Mouse (Mus musculus): Measurements from ENCODE around the gene Trib3.

Gene Trib3

GRCm38 (mm10) chr2:152346776-152347465, 3.1 kb upstream of the Trib3 start:
- no peak for DNase-seq

- DNase-seq: no peak
Measured at GRCm38 (mm10) chr2:152345393-152345792, 1.6 kb upstream of the Trib3 start.

DNA sequence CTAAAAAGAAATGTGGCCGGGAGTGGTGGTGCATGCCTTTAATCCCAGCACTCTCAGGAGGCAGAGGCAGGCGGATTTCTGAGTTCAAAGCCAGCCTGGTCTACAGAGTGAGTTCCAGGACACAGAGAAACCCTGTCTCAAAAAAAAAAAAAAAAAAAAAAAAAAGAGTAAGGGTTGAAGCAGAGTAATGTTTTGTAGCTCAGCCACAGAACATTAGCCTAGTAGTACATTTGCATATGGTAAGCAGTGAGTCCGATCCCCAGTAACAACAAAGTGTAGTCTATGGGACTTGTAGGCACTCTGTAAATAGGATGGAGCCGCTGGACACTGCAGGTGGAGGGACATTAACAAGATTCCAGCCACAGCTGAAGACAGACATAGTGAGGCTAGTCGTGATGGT, 1.1 kb upstream of the Trib3 start:
- DNase-seq: no peak

GRCm38 (mm10) chr2:152344361-152344760, 529 bp upstream of the Trib3 start:
- DNase-seq: no peak

DNA sequence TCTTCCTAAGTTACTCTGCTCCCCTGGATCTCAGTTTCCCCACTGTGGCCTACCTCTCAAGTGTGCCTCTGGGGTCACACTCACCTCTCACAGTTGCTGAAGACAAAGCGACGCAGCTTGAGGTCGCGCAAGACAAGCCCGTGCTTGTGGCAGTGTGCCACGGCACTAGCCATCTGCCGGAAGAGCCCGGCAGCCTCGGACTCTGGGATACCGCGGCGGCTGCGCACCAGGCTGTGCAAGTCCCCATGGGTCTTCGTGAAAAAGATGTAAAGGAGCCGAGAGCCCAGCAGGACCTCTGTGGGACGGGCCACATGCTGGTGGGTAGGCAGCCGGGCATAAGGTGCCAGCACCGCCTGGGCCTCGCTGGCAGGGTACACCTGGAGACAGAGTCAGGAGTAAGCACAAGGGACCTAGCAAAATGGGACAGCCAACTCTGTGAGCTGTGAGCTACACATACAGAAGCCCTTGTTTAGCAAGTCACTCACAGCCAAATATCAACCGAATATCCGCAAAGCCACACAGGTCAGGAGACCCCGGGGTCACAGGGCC, 4.1 kb downstream of the Trib3 start:
- DNase-seq: peak; percentile 48

GRCm38 (mm10) chr2:152338319-152338718, 5.5 kb downstream of the Trib3 start:
- no peak for DNase-seq

DNA sequence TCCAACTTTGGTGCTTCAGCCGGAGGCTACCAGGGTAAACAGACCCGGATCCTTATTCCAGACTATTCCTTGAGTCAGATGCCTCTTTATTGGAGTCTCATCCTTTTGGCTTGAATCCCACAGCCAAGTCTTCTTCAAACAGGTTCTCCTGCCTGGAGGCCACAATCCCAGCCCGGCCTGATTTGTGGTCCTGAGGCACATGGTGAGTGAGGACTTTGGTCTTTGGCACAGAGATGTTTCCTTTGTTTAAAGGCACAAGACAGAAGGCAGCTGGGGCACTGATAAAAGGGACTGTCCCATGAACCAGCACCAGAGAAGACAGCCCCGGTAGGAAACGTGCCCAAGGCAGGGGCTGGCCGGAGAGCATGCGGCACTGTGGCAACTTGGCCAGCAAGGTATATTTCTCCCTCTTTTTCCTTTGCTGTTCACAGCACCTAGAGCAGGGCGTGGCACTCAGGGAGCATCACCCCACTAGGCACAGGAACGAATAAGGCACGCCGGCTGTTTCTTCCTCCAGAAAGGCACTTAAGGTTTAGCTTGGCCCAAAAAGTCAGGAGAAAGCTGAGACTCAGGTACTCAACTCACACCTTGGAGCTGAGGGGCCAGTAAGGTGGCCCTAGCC, 6.1 kb downstream of the Trib3 start:
- no peak for DNase-seq

GRCm38 (mm10) chr2:152336856-152337255, 7.0 kb downstream of the Trib3 start:
- DNase-seq: no peak

GRCm38 (mm10) chr2:152335289-152335820, 8.5 kb downstream of the Trib3 start:
- no peak for DNase-seq

GRCm38 (mm10) chr2:152333345-152334006, 10.4 kb downstream of the Trib3 start:
- no peak for DNase-seq

DNA sequence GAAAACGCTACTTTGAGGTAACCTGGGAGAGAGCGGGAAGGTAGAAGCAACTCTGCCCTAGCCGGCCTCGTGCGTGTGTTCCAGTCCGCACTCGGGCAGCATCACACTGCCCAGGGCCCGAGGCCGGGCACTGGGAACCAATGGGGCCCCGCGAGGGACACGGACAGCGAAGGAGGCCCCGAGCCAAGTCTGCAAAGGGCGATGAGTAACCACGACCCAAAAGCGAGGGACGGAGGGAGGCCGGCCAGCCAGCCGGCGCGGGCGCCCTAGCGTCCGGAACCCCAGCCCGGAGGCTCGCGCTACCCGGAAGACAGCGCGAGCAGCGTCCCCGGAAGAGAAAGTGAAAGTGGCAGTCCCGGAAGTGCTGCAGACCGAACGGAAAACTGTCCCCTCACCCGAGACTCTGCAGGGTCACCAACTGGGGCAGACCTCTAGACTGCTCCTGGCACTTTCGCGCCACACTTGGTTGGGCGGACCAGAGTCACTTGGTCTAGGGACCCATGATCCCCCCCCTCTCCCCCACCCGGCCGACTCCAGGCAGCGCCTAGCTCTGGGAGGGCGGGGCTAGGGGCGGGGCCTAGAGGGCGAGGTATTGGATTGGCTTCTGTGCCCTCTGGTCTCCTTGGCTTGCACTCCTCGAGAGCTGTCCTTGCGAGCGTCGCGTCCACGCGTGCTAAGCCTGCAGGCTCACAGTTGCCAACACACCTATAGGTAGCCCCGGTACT, 11.6 kb downstream of the Trib3 start, which contains the start of gene Rbck1:
Rbck1 (minus strand) TSS at position 553 of the 725 bp plus-strand sequence.
- peak; percentile 90 for DNase-seq

DNA sequence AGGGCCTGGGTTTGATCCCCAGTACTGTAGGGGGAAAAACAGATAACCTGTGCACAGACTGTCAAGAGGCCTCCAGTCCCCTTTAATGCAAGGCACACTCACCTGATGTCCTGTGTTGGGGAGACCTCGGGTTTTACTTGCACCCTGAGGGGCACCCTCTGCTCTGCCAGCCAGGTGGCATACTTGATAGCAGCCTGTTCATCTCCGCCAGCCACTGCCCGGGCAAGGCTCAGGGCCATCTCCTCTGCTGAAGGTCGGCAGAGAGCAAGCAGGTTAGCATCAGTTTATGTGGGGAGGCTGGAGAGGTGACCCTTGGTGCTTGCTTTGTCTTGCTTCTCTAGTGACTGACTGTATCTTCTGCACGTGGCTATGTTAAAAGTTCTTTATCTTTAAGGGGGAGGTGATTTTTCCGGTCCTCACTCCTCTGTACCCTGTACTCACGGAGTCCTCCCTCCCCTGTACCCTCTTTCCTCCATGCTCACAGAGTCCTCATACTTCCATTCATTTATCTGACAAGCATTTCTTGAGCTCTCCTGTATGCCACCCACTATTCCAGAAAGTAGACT, 12.9 kb downstream of the Trib3 start:
- no peak for DNase-seq

- DNase-seq: no peak
Measured at GRCm38 (mm10) chr2:152327980-152328379, 15.9 kb downstream of the Trib3 start.

GRCm38 (mm10) chr2:152326654-152327053, 17.2 kb downstream of the Trib3 start:
- no peak for DNase-seq

DNA sequence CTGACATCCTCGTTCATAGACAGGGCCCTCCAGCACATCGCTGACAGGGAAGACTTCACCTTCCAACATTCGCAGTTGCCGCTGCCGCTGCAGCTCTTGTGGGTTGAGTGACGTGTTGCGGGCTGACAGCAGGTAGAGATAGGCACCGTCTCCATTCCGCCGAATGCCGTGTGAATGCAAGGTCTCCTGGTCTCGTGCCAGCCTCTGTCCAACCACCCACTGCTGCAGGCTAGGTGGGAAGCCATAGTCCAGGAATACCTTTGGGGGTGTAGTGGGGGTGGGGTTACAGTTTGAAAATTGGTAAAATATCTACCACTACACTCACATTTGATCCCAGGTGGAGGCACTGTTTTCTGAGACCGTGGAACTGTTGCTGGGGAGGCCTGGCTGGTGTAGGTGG, 17.7 kb downstream of the Trib3 start:
- no peak for DNase-seq

GRCm38 (mm10) chr2:152324842-152325241, 19.0 kb downstream of the Trib3 start:
- no peak for DNase-seq

- DNase-seq: peak; percentile 61
Measured at GRCm38 (mm10) chr2:152323971-152324370, 19.9 kb downstream of the Trib3 start.

- no peak for DNase-seq
Measured at GRCm38 (mm10) chr2:152322198-152322597, 21.6 kb downstream of the Trib3 start.

DNA sequence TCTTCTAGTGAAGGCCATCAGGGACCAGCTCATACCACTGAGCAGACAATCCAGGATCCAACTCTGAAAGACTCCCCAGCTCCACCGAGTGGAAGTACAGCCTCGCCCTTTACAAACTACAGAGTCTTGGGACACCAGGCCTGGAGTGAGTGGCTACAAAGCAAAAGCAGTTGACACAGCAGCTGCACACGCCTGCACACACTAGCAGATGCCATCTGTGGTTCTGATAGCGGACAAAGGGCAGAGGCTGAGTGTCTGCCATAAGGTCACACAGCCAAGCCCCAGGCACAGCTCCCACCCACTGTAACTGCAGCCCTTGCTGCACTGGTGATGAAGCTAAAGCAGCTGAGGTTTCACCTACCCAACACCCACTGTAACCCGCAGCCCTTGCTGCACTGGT, 22.3 kb downstream of the Trib3 start:
- no peak for DNase-seq

DNA sequence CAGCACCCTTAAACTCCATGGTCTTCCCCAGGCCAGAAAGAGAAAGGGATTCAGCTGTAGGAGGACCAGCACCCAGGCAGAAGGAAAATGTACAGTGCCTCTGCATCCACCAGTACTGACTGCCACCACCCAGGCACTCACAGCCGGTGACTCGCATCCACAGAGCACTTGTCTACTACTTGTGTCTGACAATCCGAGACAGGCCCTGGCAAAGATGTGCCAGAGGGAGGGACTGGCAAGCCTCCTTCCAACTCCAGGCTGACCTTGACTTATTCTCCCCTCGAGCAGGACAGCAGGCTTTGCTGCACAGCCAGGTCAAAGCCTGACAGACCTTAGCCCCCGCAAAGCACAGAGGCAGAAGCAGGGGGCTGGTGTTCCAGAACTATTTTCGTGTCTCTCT, 26.8 kb downstream of the Trib3 start:
- no peak for DNase-seq

- DNase-seq: no peak
Measured at GRCm38 (mm10) chr2:152313926-152314325, 29.9 kb downstream of the Trib3 start.

- no peak for DNase-seq
Measured at GRCm38 (mm10) chr2:152312996-152313395, 30.8 kb downstream of the Trib3 start.

DNA sequence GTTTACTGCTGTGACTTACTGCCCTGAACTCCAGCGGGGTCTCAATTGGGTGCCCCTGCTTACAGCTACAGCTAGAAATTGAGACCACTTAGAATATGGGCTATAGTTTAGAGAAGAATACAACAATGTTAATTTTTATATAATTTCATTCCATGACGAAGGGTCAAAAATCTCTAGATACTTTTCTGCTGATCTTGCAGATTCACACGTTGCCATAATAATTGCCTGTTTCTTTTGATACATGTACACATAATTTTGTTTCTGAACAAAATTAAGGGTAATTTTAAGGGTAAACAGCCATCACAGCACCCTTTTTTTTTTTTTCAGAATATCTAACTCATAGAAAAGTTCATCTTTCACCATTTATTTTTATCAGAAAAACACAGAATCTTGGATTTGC, 36.6 kb downstream of the Trib3 start:
- no peak for DNase-seq
